Mouse (Mus musculus): ENCODE results near the gene Prdm9. TPM values are rescaled to one million over a fixed set of nuclear protein-coding genes. Genes with fewer than 3 reads are reported as not detected.
"Not testable (repeated sequence)": the region's sequence is repeated elsewhere in the genome, so short reads cannot be mapped to it uniquely, and the experiment has no call there.

Gene Prdm9
- total RNA-seq (2021) = 1 to 10 TPM; 2.2 to 3.0 TPM
- long read RNA-seq, experiment 1, partial matches to known transcripts = 0 of 1 reads
- long read RNA-seq, experiment 1, other reads (novel, unspliced or antisense) = 1 of 1 reads
- long read RNA-seq, experiment 2 = 0 reads

DNA sequence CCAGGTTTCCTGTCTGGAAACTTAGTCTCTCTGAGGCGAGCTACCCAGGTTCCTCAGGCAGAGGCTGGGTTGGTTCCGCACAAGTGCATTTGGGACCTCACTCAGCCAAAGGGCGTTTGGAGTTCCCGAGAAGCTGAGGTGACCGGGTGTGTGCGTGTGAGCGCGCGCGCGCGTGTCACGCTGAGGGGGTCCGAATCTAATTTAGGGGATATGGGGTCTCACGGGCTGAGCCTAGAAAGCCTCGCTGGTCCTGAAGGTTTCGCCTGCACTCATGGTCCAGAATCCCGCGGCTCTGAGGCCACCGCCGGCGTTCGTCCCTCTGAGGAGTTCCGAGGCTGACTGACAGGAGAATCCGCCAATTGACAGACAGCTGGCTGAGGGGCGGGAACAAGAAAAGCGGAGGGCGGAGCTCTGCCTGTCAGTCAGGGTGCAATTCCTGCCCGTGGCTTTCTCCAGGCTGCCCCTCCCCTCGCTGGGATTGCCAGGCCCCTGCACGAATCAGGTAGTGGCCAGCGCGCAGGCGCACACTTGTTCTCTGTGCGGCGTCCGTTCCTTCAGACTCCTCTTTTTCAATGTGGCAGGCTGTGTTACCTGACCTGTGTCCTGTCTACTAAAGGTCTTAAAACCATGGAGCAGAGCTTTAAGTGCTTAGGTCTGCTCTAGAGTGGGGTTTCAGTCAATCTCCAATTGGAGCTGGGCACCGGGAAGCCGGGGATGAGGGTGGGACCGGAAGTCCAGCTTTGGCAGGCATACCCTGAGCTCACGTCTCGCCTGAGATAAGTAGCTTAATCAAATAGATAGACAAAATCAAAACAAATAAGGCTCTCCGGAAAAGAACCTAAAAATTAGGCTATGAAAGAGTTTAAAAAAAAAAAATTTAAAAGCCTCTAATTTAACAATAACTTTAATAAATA lies at the start of gene Prdm9:
TSS of gene Prdm9 (minus strand) at position 341 of the 914 bp plus-strand sequence.
- DNase-seq (ENCODE audit: low spot score) = peak; percentile 100

DNA sequence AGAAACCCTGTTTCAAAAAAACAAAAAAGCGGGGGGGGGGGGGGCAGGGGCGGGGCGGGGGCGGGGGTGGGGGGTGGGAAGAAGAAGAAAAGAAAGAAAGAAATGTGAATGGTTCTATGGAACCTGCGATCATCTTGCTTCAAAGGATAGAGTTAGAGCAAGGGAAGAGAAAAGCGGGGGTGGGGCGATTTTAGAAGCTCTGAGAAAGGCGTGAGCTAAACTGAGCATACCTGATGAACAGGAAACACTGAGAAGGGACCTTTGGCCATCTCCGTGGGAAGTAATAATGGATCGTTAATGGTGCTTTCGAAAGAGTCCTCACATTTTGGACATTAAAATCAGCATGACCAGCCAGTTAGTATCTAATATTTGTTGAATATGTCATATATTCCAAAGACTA lies 35.3 kb upstream of the Prdm9 start:
- no peak for DNase-seq (ENCODE audit: low spot score)

DNA sequence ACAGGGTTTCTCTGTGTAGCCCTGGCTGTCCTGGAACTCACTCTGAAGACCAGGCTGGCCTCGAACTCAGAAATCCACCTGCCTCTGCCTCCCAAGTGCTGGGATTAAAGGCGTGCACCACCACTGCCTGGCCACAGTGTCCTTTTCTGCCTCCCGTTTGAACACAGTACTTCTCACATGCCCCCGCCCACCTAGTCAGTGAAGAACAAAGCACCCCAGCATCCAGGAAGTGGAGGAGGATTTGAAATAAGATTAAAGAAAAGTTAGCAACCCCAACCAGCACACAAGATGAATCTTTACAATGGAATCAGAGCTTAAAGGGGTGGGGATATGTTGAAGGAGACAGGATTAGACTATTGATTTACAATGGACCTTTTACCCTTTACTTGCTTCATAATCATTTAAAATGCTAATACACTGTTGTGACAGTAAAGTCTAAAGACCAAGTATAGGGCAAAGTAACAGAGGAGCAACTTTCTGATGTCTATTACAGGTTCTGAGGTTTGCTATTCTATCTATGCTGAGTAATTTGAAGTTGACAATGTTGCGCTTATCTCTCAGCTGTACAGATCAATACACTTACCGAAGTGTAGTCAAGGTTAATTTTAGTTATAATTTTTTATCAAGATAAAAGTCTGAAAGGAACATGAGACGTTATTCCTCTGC lies 27.2 kb upstream of the Prdm9 start:
- DNase-seq (ENCODE audit: low spot score) = no peak

DNA sequence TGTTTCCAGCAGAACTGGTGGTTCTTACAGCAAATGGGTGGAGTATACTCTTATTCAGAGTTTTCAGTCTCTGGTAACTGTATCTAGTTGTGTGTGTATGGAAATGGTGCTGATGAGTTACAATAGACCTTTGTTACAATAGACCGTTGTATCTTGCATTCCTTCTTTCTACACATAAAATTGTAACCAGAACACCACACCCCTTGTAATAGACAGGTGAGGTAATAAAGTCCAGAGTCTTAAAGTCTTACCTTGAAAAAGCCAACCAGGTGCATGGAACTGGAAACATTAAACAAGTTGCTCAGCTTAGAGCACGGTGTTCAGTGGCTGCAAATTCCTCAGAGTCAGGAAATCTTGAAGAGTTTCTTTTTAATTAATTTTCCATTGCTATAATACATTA lies 24.0 kb upstream of the Prdm9 start:
- DNase-seq (ENCODE audit: low spot score) = no peak

DNA sequence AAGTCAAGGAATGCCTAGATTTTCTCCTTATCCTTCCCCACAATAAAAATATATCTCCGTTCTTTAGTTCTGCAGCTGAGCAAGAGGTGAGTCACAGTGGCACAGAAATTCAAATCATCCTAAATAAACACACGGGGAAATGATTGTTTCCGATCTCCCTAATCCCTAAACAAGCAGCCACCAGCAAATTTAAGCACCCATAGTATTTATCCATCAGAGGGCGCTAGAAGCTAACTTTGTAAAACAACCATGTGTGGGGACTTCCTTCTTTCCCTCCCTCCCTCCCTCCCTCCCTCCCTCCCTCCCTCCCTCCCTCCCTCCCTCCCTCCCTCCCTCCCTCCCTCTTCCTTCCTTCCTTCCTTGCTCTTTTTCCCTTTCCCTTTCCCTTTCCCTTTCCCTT lies 21.5 kb upstream of the Prdm9 start:
- peak; percentile 34 for DNase-seq (ENCODE audit: low spot score)

DNA sequence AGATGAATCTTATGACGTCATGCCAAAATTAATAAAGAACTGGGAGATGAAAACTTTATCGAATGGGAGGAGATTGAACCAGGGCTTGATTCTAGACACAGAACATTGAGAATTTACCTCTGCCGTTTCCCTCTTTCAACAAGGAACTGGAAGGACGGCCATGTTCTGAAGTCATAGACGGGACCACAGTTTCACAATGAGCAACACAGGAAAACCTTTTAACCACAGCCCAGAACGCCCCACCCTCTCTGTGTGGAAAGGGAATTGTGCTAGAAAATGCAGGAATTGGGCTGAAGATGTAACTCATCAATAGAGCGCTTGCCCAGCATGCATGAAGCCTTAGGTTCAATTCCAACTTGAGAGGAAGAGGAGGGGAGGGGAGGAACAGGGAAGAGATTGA lies 18.9 kb upstream of the Prdm9 start:
- DNase-seq (ENCODE audit: low spot score) = no peak

DNA sequence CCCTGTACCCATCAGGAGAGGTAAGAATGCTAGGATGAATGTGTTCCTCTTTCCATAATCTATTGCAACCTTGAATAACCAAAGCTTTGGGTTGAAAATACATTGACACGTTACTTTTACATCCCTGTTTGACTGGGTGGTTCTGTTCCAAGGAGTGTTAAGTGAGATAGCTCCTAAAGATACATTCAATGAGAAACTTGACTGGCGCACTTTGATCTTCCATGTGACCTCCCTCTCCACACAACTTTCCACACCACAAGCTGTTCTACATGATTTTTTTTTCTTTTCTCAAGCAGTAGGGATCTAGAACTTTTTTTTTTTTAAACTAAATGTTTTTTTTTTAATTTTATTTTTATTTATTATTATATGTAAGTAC lies 15.9 kb upstream of the Prdm9 start:
- no peak for DNase-seq (ENCODE audit: low spot score)

DNA sequence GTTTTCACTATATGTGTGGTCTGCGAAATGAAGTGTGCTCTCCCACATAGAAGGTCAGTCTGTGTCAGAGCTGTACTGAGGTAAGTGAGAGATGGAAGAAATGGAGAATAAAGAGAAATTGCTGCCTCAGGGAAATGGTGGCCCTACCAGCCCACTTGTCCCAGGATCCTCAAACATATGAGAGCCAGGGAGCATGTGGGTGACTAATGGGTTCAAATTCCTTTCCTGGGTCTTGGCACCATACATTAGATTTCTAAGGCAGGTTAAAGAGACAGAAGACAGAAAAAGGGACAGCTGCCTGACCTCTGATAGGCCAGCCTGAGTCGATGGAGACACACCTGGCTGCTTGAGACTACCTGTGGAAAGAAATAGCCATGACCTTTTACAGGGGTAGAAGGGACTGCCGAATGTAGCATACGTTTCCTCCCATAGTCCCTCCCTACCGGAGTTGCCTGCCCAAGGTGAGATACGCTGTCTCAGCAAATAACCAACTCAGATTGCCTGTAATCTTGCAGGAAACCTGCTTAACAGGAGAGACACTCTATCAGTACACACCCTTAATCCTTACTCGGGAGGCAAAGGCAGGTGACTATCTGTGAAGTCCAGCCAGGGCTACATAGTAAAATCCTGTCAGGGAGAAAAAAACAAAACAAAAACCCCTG lies 15.4 kb upstream of the Prdm9 start:
- DNase-seq (ENCODE audit: low spot score) = no peak

DNA sequence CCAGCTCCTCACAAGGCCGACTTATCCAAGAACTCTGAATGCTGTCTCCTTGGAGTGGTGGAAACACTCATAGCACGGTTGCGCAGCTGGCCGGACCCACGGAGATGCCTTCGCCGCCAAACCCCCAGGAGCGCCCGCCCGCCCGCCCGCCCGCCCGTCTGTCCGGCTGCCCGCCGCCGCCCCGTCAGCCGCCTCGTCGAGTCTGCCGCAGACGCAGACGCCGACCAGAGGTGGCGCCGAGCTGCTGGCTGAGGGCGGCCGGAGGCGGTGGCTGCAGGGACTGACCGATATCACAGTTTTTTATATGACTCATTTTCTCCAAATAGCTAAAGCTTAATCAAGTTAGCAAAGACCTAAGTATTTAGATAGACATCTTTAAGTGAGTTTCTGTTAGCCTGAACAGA lies 13.1 kb upstream of the Prdm9 start:
- peak; percentile 25 for DNase-seq (ENCODE audit: low spot score)

DNA sequence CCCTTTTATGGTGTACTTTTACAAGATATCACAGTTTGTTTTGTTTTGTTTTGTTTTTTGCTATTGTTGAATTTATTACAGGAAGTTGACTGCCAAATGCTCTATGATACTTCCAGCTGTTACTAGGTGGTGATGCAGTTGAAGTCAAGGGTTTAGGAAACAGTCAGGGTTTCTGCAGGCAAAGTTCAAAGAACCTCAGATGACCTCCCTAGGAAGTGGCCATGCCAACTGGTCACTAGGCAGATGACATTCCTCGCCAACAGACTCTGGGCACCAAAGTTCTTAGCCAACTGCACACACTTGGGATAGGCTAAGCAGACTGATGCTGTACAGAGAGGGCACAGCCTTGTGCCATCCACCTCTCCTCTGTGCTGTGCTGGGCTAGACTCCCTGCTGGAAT lies 10.9 kb upstream of the Prdm9 start:
- no peak for DNase-seq (ENCODE audit: low spot score)

DNA sequence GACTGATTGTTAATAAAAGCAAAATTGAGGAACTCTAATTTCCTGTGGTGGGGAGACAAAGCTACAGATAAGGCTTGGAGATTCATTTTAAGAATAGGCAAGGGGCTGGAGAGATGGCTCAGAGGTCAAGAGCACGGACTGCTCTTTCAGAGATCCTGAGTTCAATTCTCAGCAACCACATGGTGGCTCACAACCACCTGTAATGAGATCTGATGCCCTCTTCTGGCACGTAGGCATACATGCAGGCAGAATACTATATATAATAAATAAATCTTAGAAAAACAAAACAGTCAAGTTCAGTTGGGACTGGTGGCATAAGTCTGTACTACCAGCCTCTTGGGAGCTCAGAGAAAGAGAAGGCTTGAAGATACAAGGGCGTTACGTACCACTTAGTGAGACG lies 2.8 kb upstream of the Prdm9 start:
- DNase-seq (ENCODE audit: low spot score) = no peak

DNA sequence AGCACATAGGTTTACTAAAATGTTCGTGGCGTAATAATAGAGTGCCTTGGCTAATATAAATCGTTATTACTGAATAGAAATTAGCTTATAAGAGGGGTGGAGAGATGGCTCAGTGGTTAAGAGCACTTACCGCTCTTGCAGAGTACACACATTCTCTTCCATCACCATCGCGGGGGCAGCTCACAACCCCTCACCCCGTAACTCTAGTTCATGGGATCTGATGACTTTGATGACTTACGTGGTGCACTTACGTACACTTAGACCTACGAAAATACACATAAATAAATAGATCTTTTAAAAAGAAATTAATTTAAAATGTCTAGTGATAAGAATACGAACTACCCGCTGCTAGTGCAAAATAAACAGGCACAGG lies 760 bp upstream of the Prdm9 start:
- DNase-seq (ENCODE audit: low spot score) = no peak

DNA sequence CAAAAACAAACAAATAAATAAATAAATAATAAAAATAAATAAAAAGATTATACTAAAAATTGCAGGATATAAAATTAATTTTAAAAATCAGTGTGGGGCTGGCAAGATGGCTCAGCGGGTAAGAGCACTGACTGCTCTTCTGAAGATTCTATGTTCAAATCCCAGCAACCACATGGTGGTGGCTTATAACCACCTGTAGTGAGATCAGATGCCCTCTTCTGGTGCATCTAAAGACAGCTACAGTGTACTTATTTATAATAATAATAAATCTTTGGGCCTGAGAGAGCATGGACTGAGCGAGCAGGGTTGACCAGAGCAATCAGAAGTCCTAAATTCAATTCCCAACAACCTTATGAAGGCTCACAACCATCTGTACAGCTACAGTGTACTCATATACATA lies 4.2 kb downstream of the Prdm9 start:
- no peak for DNase-seq (ENCODE audit: low spot score)

DNA sequence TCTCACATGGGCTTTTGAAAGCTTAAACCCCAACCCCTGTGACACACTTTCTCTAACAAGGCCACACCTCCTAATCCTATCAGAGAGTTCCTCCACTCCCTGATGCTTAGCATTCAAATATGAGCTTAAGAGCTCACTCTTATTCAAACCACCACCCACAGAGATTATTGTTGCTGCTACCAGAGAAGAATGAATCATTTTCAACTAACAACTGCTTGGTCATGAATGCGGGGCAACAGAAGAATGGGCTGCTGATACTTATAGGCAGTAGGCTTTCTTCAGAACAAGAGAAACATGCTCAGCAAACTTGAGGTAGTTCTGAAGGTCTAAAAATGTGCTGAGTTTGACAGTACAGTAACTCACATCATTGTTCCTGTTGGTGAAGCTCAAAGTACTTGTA lies 14.4 kb downstream of the Prdm9 start:
- no peak for DNase-seq (ENCODE audit: low spot score)

DNA sequence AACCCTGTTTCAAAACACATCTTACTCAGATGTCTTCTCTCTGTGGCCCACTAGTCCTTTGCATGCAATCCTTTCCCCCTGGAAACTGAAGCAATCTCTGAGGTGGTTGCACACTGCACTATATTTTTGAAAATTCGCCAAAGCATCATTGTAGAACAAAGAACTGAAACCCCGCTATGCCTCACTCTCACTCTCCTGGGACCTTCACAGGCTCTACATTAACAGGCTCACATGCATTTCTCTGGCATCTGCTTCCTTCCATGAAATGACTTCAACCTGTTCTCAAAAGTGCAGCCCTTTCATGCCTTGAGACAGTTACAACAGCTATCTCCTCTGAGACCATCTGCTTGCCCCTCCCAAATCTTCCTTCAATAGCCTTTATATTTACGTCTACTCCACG lies 17.7 kb downstream of the Prdm9 start:
- DNase-seq (ENCODE audit: low spot score) = no peak

DNA sequence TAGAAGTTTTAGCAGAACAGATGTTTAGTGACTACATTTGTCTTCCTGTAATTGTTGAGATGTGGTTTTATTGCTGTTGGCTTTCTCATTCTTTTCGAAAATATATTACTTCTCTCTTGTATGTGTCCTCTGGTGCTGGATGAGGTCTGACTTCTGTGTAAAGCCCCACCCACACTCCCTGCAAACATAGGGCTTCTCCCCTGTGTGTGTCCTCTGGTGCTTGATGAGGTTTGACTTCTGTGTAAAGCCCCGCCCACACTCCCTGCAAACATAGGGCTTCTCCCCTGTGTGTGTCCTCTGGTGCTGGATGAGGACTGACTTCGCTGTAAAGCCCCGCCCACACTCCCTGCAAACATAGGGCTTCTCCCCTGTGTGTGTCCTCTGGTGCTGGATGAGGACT lies 20.3 kb downstream of the Prdm9 start:
- not testable (repeated sequence) for DNase-seq (ENCODE audit: low spot score)

DNA sequence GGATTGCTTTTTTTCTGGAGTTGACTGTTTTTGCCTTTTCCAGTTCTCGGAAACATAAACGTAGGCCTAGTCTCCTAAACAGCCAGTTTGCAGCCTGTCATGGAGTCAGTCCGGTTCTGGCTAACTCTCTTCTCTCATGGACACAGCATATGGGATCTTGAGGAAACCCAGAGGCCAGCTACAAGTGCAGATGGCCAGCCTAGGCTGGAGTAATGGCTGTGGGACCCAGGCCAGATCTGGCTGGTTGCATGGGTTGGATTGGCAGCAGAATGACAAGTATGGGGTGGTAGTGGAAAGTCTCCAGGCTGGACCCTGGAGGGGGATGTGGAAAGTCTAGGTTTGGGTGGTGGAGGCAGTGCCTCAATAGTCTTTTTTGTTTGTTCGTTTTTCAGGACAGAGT lies 23.8 kb downstream of the Prdm9 start:
- DNase-seq (ENCODE audit: low spot score) = no peak

DNA sequence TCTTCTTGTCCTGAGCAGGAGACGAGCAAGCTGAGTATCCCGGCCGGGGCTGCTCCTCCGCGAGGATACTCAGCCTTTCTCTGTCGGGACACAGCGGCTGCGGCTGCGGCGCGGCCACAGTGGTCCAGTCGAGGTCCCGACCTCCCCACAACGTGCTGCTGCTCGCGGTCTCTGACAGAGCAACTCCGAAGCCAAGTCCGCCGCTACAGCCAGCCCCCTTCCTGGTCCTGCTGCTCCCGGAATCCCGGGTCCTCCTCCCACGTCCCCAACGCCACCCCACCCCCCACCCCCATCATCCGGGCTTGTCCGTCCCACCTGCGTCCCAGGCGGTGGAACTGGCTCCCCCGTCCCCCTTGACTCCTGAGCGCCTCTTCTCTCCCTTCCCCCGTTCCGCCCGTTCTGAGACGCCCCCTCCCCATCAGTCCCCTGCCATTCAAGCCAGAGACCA lies 27.7 kb downstream of the Prdm9 start:
- DNase-seq (ENCODE audit: low spot score) = no peak

DNA sequence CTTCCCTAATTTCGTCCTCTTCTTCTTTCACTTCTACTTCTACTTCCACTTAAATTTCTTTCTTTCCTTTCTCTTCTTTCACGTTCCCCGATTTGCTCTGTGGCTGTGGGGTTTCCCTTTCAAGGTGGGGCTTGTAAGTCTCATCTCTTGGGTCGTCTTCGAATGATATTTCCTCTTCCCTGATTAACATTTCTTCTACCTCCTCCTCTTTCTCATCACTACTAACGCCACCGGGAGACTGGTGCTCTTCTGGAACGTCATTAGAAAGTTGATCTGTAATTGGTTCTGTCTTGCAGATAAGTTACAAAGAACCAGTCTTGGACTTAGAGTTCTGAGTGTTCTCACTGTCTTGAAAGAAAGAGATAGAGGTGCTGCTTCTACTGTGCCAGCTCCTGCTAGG lies 28.2 kb downstream of the Prdm9 start:
- no peak for DNase-seq (ENCODE audit: low spot score)

DNA sequence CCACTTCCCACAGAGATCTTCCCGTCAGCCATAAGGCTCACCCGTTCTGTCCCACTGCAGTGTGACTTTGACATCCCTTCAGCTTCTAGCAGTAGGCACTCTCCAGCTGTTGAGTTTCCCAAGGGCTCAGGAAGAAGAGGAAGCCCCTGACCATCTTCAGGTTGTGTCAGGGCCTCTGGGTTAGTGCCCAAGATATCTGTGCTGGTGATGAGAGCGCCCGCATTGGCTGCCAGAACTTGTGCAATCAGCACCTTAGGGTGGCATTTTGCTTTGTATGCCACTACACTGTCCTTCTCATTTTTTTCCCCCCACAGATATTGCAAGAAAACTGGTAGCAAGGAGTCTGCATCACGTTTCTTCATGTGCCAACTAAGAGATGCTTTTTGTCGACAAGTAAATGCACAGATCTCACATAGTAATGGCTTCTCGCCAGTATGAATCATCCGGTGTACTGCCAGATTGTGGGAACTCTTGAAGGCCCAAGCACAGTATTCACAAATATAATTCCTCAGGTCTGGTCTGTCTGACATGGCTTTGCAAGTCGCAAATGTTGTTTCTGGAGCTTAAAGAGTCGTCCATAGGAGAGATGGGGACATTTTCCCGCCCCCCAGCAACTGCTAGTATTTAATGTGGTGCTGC lies 28.9 kb downstream of the Prdm9 start:
- no peak for DNase-seq (ENCODE audit: low spot score)

DNA sequence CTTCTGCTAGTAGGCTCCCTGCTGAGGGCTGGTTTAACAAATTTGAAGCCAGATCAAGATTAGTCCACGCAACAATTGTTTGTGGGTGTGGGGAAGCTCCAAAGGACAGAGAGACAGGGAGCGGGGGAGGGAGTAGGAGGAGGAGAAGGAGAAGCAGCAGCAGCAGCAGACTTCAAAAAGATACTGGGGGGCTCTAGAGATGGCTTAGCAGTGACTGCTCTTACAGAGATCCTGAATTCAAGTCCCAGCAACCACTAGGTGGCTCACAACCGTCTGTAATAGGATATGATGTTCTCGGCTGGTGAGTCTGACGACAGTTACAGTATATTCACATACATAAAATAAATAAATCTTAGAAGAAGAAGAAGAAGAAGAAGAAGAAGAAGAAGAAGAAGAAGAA lies 34.0 kb downstream of the Prdm9 start:
- no peak for DNase-seq (ENCODE audit: low spot score)

DNA sequence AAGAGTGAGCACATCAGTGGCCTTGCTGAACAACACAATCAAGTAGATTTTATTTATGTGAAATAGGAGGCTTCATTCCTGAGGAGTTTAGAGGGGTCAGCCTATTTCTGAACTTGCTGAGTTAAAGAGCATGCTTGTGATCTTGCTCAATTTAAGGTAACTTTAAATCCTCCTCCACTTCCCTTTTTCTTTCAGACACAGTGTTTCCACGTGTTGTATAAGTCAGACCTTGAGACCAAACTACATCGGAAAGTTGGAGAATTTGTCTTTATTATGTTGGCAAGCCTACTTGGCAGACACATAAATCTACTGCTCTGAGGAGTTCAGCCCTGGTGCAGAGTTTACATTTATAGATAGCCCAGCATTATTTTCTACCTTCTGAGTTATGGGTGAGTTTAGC lies 35.3 kb downstream of the Prdm9 start:
- DNase-seq (ENCODE audit: low spot score) = no peak
